Mouse (Mus musculus): ENCODE measurements around the gene Senp3. TPM values are rescaled to one million over a fixed set of nuclear protein-coding genes. Genes with fewer than 3 reads are reported as not detected.
"Not testable (repeated sequence)": the region's sequence is repeated elsewhere in the genome, so short reads cannot be mapped to it uniquely, and the experiment has no call there.

Gene Senp3
- polyA plus RNA-seq (2015; fragmentation: Nextera tagmentation; extraction: Ambion mirVana), result 89.8 and 104 TPM in 2 replicates

DNA sequence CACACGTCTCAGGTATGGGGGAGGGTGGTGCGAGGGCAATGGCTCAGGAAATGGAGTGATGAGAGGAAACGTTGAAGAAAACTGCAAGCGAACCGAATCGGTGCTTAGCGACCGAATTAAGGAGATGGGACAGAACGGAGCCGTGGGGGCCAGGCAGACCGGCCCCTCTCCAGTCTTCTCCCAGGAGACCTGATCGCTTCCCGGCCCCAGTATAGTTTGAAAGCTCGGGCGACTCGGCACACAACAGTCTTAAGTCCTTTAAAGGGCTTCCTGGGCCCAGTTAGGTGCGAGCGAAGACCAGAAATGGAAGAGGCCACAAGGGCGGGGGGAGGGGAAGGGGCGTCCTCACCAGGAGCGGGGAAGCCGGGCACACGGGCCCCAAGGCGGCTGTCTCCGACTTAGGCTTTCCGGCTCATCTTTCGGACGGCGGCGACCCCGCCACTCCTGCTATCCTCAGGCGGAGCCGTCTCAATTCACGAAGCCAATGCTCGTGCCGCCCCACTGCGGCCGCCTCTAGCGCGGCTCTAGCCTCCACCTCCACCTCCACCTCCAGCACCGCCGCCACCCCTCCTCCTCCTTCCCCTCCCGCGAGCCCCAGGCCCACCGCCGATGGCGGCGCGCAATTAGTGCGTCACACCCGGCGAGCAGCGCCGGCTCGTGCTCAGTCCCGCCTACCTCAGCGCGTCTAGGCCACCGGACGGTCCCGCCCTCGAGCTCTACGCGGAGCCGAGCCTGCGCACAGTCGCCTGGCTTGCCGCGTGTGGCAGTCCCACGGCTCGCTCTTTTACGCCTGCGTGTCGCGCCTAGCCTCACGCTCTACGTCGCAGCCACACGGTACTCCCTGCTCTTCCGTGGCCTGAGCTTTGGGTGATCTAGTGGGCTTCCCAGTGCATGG is at the start of gene Senp3:
Gene Senp3 (minus strand): TSS at position 771 of the 895 bp plus-strand sequence.
- Histone ChIP-seq H3K9me3 (ENCODE audit: control insufficient read depth, low read length) (no peaks in the 10 kb centered on the region), H3K27ac (ENCODE audit: low read depth, low read length) (peak within 1 kb of the TSS; percentile 92), H3K4me3 (ENCODE audit: low read length) (peak within 1 kb of the TSS; percentile 65), H3K36me3 (ENCODE audit: control insufficient read depth, insufficient read depth, low read length) (peaks cover 11% of the 10 kb centered on the region), H3K4me1 (ENCODE audit: control insufficient read depth, insufficient read depth, low read depth, low read length) (peaks cover 34% of the 10 kb centered on the region), H3K9ac (ENCODE audit: low read depth, low read length) (peak within 1 kb of the TSS; percentile 81), H3K27me3 (replicated peaks; ENCODE audit: control insufficient read depth, insufficient read depth, low read length) (no peaks in the 10 kb centered on the region), H3K4me2 (ENCODE audit: low read length) (peak within 1 kb of the TSS; percentile 87)
- WGBS, result under 1% methylated on average over 62 of the region's 80 CpGs
- peak; percentile 97 for ATAC-seq

GRCm38 (mm10) chr11:69731408-69731807 is 49.5 kb upstream of the Senp3 start:
- H3K4me3 ChIP-seq (ENCODE audit: low read length); H3K9me3 ChIP-seq (ENCODE audit: control insufficient read depth, low read length); H3K27me3 ChIP-seq (replicated peaks; ENCODE audit: control insufficient read depth, insufficient read depth, low read length); ATAC-seq; H3K4me2 ChIP-seq (ENCODE audit: low read length); H3K9ac ChIP-seq (ENCODE audit: low read depth, low read length); H3K4me1 ChIP-seq (ENCODE audit: control insufficient read depth, insufficient read depth, low read depth, low read length); H3K27ac ChIP-seq (ENCODE audit: low read depth, low read length): not testable (repeated sequence)
- WGBS, result 89% methylated on average over 2 of the region's 3 CpGs
- peaks cover 24% of the 10 kb centered on the region for H3K36me3 ChIP-seq (ENCODE audit: control insufficient read depth, insufficient read depth, low read length)

- WGBS, result 17% methylated on average over 3 of the region's 3 CpGs
- H3K9ac ChIP-seq (ENCODE audit: low read depth, low read length), result no peak overlapping the region
- H3K27me3 ChIP-seq (replicated peaks; ENCODE audit: control insufficient read depth, insufficient read depth, low read length), result no peaks in the 10 kb centered on the region
- no peaks in the 10 kb centered on the region for H3K4me1 ChIP-seq (ENCODE audit: control insufficient read depth, insufficient read depth, low read depth, low read length)
- no peak overlapping the region for H3K4me3 ChIP-seq (ENCODE audit: low read length)
- no peak for ATAC-seq
- no peak overlapping the region for H3K4me2 ChIP-seq (ENCODE audit: low read length)
- H3K9me3 ChIP-seq (ENCODE audit: control insufficient read depth, low read length), result no peaks in the 10 kb centered on the region
- H3K27ac ChIP-seq (ENCODE audit: low read depth, low read length), result no peak overlapping the region
- H3K36me3 ChIP-seq (ENCODE audit: control insufficient read depth, insufficient read depth, low read length), result peaks cover 4% of the 10 kb centered on the region; the same call in 1 of the 2 replicates
Observed at GRCm38 (mm10) chr11:69729063-69729462, 47.2 kb upstream of the Senp3 start.

GRCm38 (mm10) chr11:69725951-69726350 is 44.1 kb upstream of the Senp3 start:
- H3K27me3 ChIP-seq (replicated peaks; ENCODE audit: control insufficient read depth, insufficient read depth, low read length), result no peaks in the 10 kb centered on the region
- H3K9ac ChIP-seq (ENCODE audit: low read depth, low read length), result no peak overlapping the region
- no peaks in the 10 kb centered on the region for H3K9me3 ChIP-seq (ENCODE audit: control insufficient read depth, low read length)
- no peak overlapping the region for H3K27ac ChIP-seq (ENCODE audit: low read depth, low read length)
- WGBS, result 37% methylated on average over 5 of the region's 5 CpGs
- no peaks in the 10 kb centered on the region for H3K36me3 ChIP-seq (ENCODE audit: control insufficient read depth, insufficient read depth, low read length)
- ATAC-seq, result no peak
- no peak overlapping the region for H3K4me3 ChIP-seq (ENCODE audit: low read length)
- no peaks in the 10 kb centered on the region for H3K4me1 ChIP-seq (ENCODE audit: control insufficient read depth, insufficient read depth, low read depth, low read length)
- H3K4me2 ChIP-seq (ENCODE audit: low read length), result no peak overlapping the region

DNA sequence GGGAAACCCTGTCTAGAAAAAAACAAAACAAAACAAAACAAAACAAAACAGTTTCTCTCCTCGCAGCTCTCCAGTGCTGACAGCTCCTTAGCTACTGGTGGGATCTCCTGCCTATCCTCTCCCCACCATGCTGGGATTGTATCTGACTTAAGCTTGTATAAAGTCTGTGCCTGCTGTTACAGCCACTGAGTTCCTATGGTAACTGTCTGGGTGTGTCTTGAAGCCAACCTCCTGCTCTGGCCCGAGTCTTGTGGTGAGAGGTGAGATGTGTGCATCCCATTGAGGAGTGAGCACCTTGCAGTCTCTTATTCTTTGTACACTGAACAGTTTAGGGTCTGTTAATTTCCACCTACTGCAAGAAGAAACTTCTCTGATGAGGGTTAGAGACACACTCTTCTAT is 41.2 kb upstream of the Senp3 start:
- H3K4me1 ChIP-seq (ENCODE audit: control insufficient read depth, insufficient read depth, low read depth, low read length), result no peaks in the 10 kb centered on the region
- H3K9me3 ChIP-seq (ENCODE audit: control insufficient read depth, low read length), result no peaks in the 10 kb centered on the region
- no peak overlapping the region for H3K9ac ChIP-seq (ENCODE audit: low read depth, low read length)
- H3K27me3 ChIP-seq (replicated peaks; ENCODE audit: control insufficient read depth, insufficient read depth, low read length), result no peaks in the 10 kb centered on the region
- no peak for ATAC-seq
- WGBS, result 49% methylated on average over 2 of the region's 2 CpGs
- no peak overlapping the region for H3K27ac ChIP-seq (ENCODE audit: low read depth, low read length)
- no peak overlapping the region for H3K4me2 ChIP-seq (ENCODE audit: low read length)
- H3K4me3 ChIP-seq (ENCODE audit: low read length), result no peak overlapping the region
- H3K36me3 ChIP-seq (ENCODE audit: control insufficient read depth, insufficient read depth, low read length), result no peaks in the 10 kb centered on the region

DNA sequence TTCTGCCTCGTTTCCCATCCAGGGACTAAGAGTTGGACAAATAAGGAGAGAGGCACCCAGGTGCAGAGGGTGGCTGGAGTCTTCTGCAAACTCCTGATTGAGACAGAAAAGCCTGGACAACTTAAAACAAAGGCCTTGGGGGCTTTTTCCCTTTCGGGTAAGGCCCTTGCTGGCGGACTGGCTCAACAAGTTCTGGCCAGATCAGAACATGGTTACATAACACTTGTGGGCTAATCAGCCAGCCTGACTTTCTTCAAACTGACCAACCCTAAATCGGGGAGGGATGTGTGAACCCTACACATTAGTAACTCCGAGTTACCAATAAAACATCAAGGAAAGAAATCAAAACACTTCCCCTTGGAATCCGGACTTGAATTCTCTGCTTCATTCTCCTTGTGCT is 39.0 kb upstream of the Senp3 start:
- Histone ChIP-seq H3K27ac (ENCODE audit: low read depth, low read length) (no peak overlapping the region), H3K9me3 (ENCODE audit: control insufficient read depth, low read length) (no peaks in the 10 kb centered on the region), H3K4me2 (ENCODE audit: low read length) (no peak overlapping the region), H3K36me3 (ENCODE audit: control insufficient read depth, insufficient read depth, low read length) (no peaks in the 10 kb centered on the region), H3K9ac (ENCODE audit: low read depth, low read length) (no peak overlapping the region), H3K4me1 (ENCODE audit: control insufficient read depth, insufficient read depth, low read depth, low read length) (no peaks in the 10 kb centered on the region), H3K4me3 (ENCODE audit: low read length) (no peak overlapping the region), H3K27me3 (replicated peaks; ENCODE audit: control insufficient read depth, insufficient read depth, low read length) (no peaks in the 10 kb centered on the region)
- ATAC-seq, result no peak
- 75% methylated on average over 6 of the region's 6 CpGs for WGBS

DNA sequence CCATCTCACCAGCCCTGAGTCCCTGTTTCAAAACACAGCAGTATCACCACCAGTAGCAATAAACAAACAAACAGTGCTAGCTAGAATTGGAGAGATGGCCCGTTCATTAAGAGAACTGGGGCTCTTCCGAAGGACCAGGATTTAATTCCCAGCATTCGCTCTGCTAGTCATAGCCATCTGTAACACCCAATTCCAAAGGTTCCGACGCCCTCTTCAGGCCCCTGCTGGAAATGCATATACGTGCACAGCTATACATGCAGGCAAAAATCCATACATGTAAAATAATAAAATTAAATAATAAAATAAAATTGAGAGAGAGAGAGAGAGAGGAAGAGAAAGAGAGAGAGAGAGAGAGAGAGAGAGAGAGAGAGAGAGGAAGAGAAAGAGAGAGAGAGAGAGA is 37.5 kb upstream of the Senp3 start:
- Histone ChIP-seq H3K4me1 (ENCODE audit: control insufficient read depth, insufficient read depth, low read depth, low read length) (no peaks in the 10 kb centered on the region), H3K9ac (ENCODE audit: low read depth, low read length) (no peak overlapping the region), H3K4me2 (ENCODE audit: low read length) (no peak overlapping the region), H3K27me3 (replicated peaks; ENCODE audit: control insufficient read depth, insufficient read depth, low read length) (no peaks in the 10 kb centered on the region), H3K36me3 (ENCODE audit: control insufficient read depth, insufficient read depth, low read length) (no peaks in the 10 kb centered on the region), H3K9me3 (ENCODE audit: control insufficient read depth, low read length) (no peaks in the 10 kb centered on the region), H3K27ac (ENCODE audit: low read depth, low read length) (no peak overlapping the region), H3K4me3 (ENCODE audit: low read length) (no peak overlapping the region)
- WGBS, result 68% methylated on average over 6 of the region's 6 CpGs
- ATAC-seq, result no peak

GRCm38 (mm10) chr11:69718661-69719060 is 36.8 kb upstream of the Senp3 start:
- H3K4me1 ChIP-seq (ENCODE audit: control insufficient read depth, insufficient read depth, low read depth, low read length), result no peaks in the 10 kb centered on the region
- no peaks in the 10 kb centered on the region for H3K9me3 ChIP-seq (ENCODE audit: control insufficient read depth, low read length)
- 26% methylated on average over 15 of the region's 15 CpGs for WGBS
- H3K4me2 ChIP-seq (ENCODE audit: low read length), result peak overlapping the region; percentile 29
- H3K27me3 ChIP-seq (replicated peaks; ENCODE audit: control insufficient read depth, insufficient read depth, low read length), result no peaks in the 10 kb centered on the region
- H3K4me3 ChIP-seq (ENCODE audit: low read length), result no peak overlapping the region
- no peak for ATAC-seq
- no peaks in the 10 kb centered on the region for H3K36me3 ChIP-seq (ENCODE audit: control insufficient read depth, insufficient read depth, low read length)
- no peak overlapping the region for H3K9ac ChIP-seq (ENCODE audit: low read depth, low read length)
- no peak overlapping the region for H3K27ac ChIP-seq (ENCODE audit: low read depth, low read length)

GRCm38 (mm10) chr11:69716953-69717352 is 35.1 kb upstream of the Senp3 start:
- no peaks in the 10 kb centered on the region for H3K36me3 ChIP-seq (ENCODE audit: control insufficient read depth, insufficient read depth, low read length)
- H3K27me3 ChIP-seq (replicated peaks; ENCODE audit: control insufficient read depth, insufficient read depth, low read length), result no peaks in the 10 kb centered on the region
- no peaks in the 10 kb centered on the region for H3K4me1 ChIP-seq (ENCODE audit: control insufficient read depth, insufficient read depth, low read depth, low read length)
- H3K4me3 ChIP-seq (ENCODE audit: low read length), result no peak overlapping the region
- no peak overlapping the region for H3K9ac ChIP-seq (ENCODE audit: low read depth, low read length)
- 67% methylated on average over 4 of the region's 4 CpGs for WGBS
- no peaks in the 10 kb centered on the region for H3K9me3 ChIP-seq (ENCODE audit: control insufficient read depth, low read length)
- H3K4me2 ChIP-seq (ENCODE audit: low read length), result no peak overlapping the region
- no peak for ATAC-seq
- H3K27ac ChIP-seq (ENCODE audit: low read depth, low read length), result no peak overlapping the region
